Mouse (Mus musculus): Measurements from ENCODE around the gene Celf2. TPM values are rescaled to one million over a fixed set of nuclear protein-coding genes. Genes with fewer than 3 reads are reported as not detected.

Gene Celf2
- total RNA-seq, 2 experiments from 2014 or later: 489 to 533 TPM

- DNase-seq (ENCODE audit: low spot score in 2 of 2): no peak
Observed at GRCm38 (mm10) chr2:6526311-6526710, 983.1 kb downstream of the Celf2 start.

- no peak for DNase-seq (ENCODE audit: low spot score in 2 of 2)
Observed at GRCm38 (mm10) chr2:6523924-6524300, 985.5 kb downstream of the Celf2 start.

- no peak for DNase-seq (ENCODE audit: low spot score in 2 of 2)
Observed at GRCm38 (mm10) chr2:6523261-6523923, 986.0 kb downstream of the Celf2 start.

- DNase-seq (ENCODE audit: low spot score in 2 of 2): no peak
Observed at GRCm38 (mm10) chr2:6522411-6522810, 987.0 kb downstream of the Celf2 start.

GRCm38 (mm10) chr2:6513176-6513575 lies 996.2 kb downstream of the Celf2 start:
- DNase-seq (ENCODE audit: low spot score in 2 of 2): no peak

- DNase-seq (ENCODE audit: low spot score in 2 of 2): no peak
Observed at GRCm38 (mm10) chr2:6507071-6507470, 1002.3 kb downstream of the Celf2 start.

- DNase-seq (ENCODE audit: low spot score in 2 of 2): no peak
Observed at GRCm38 (mm10) chr2:6505979-6506811, 1003.2 kb downstream of the Celf2 start.

- no peak for DNase-seq (ENCODE audit: low spot score in 2 of 2)
Observed at GRCm38 (mm10) chr2:6505531-6505930, 1003.8 kb downstream of the Celf2 start.

- DNase-seq (ENCODE audit: low spot score in 2 of 2): no peak
Observed at GRCm38 (mm10) chr2:6498101-6498500, 1011.3 kb downstream of the Celf2 start.

GRCm38 (mm10) chr2:6497636-6498035 lies 1011.7 kb downstream of the Celf2 start:
- no peak for DNase-seq (ENCODE audit: low spot score in 2 of 2)

GRCm38 (mm10) chr2:6493886-6494285 lies 1015.5 kb downstream of the Celf2 start:
- DNase-seq (ENCODE audit: low spot score in 2 of 2): no peak

- no peak for DNase-seq (ENCODE audit: low spot score in 2 of 2)
Observed at GRCm38 (mm10) chr2:6490870-6491269, 1018.5 kb downstream of the Celf2 start.

GRCm38 (mm10) chr2:6490076-6490475 lies 1019.3 kb downstream of the Celf2 start:
- DNase-seq (ENCODE audit: low spot score in 2 of 2): no peak

Measured in layer of hippocampus, postnatal 14 days (tissue).